Mouse (Mus musculus) cerebellum, adult 2 months (tissue): ENCODE measurements around the gene Shank2.

Source experiments
- CTCF ChIP-seq: fragments of 200-500 bp; IDR thresholded peaks from 2 replicates; pipeline ENCODE4 v1.5.1; 2011; ENCODE audit warnings: low read depth, mild to moderate bottlenecking, control low read depth, low read length, moderate library complexity, borderline replicate concordance; ENCODE audit not compliant: insufficient read depth
- POLR2A ChIP-seq: fragments of 200-500 bp; IDR thresholded peaks from 2 replicates; pipeline ENCODE4 v1.6.1; 2011; ENCODE audit warnings: low read length, control low read depth, borderline replicate concordance; ENCODE audit not compliant: insufficient read depth

DNA sequence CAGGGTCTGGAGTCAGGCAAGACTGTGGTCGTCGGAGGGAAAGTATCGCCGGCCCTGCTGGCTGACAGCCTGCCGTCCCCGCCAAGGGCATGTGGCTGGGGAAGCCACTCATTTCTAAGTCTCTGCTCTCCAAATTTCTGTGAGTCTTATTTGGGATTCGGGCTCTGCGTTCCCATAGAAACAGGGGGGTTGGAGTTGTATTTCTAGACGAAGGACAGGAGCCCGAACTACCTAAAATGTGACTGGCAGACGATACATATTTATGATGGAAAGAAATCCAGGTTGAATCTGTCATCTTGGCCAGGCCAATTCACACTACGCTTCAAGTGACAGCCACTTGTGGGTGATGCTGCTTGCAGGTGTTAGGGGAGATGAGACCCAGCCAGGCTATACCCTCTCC lies 92.4 kb downstream of the Shank2 start:
- TF ChIP-seq POLR2A (no peak), CTCF (no peak)
